9 mouse cellular contexts compared by ENCODE assay signal in genomic region chr10:3818940-3819701, GRCm38 (mm10).
A peak's percentile ranks its signal among the peaks of the same experiment; 100 is the strongest.
DNase-seq lines count a peak whose midpoint lies in the region; ATAC-seq and TF ChIP-seq lines count a peak whose summit lies in the region.
"Had no signal": no experiment of that assay in that cellular context is flagged by ENCODE, and none has a peak within 500 bp of the region (broad histone marks: within the 10 kb centered on the region; RNA-seq: fewer than 3 reads in every experiment).

No protein-coding gene starts in this region.

- H3K4me3 ChIP-seq in kidney, adult 2 months (ENCODE audit: insufficient read depth, low read depth, low read length) = no peak overlapping the region
- no peak overlapping the region for H3K4me3 ChIP-seq in kidney, embryonic 14.5 days (ENCODE audit: low read length)
- no peak overlapping the region for H3K4me3 ChIP-seq in forebrain, embryonic 13.5 days
- no peak overlapping the region for H3K4me3 ChIP-seq in layer of hippocampus, adult 2 months
- H3K4me3 ChIP-seq in midbrain, embryonic 13.5 days (replicated peaks) = no peak overlapping the region
- H3K4me3 ChIP-seq in gastrocnemius, adult 2 months = no peak overlapping the region
- H3K4me3 ChIP-seq: megakaryocyte, embryonic 14.5 days had no signal

- intact Hi-C loops in gastrocnemius, adult 2 months (cut with DNase I) = no loop called here

- 51% methylated on average over 5 of the region's 5 CpGs for WGBS in kidney, adult 2 months
- WGBS in kidney, embryonic 14.5 days = 53% methylated on average over 5 of the region's 5 CpGs
- 26% methylated on average over 5 of the region's 5 CpGs for WGBS in forebrain, embryonic 13.5 days
- WGBS in midbrain, embryonic 13.5 days = 38% methylated on average over 5 of the region's 5 CpGs

- no peaks in the 10 kb centered on the region for H3K27me3 ChIP-seq in kidney, adult 2 months (replicated peaks; ENCODE audit: control insufficient read depth, insufficient read depth, low read length)
- no peaks in the 10 kb centered on the region for H3K27me3 ChIP-seq in kidney, embryonic 14.5 days (ENCODE audit: control insufficient read depth, insufficient read depth, low read length)
- no peaks in the 10 kb centered on the region for H3K27me3 ChIP-seq in forebrain, embryonic 13.5 days
- no peaks in the 10 kb centered on the region for H3K27me3 ChIP-seq in midbrain, embryonic 13.5 days
- H3K27me3 ChIP-seq: megakaryocyte, embryonic 14.5 days had no signal

- H3K36me3 ChIP-seq in kidney, adult 2 months (ENCODE audit: control insufficient read depth, insufficient read depth, low read length) = no peaks in the 10 kb centered on the region
- no peaks in the 10 kb centered on the region for H3K36me3 ChIP-seq in kidney, embryonic 14.5 days (ENCODE audit: control insufficient read depth, insufficient read depth, low read length)
- H3K36me3 ChIP-seq in forebrain, embryonic 13.5 days (ENCODE audit: poor library complexity, severe bottlenecking) = no peaks in the 10 kb centered on the region
- H3K36me3 ChIP-seq in midbrain, embryonic 13.5 days = no peaks in the 10 kb centered on the region

- H3K4me1 ChIP-seq in kidney, adult 2 months (ENCODE audit: control insufficient read depth, insufficient read depth, low read length) = peaks cover 5% of the 10 kb centered on the region; the same call in 1 of the 2 replicates
- no peaks in the 10 kb centered on the region for H3K4me1 ChIP-seq in kidney, embryonic 14.5 days (ENCODE audit: control insufficient read depth, insufficient read depth, low read length)
- peaks cover 11% of the 10 kb centered on the region for H3K4me1 ChIP-seq in forebrain, embryonic 13.5 days
- H3K4me1 ChIP-seq in midbrain, embryonic 13.5 days (replicated peaks) = 0 out of 2 replicates have a peak, but pooled peaks cover 5% of the 10 kb centered on the region
- H3K4me1 ChIP-seq: megakaryocyte, embryonic 14.5 days had no signal

- no peak for ATAC-seq in kidney, embryonic 14.5 days (ENCODE audit: low FRiP score, low TSS enrichment)
- peak; percentile 91 for ATAC-seq in forebrain, embryonic 13.5 days
- peak; percentile 82 for ATAC-seq in midbrain, embryonic 13.5 days

- no peaks in the 10 kb centered on the region for H3K9me3 ChIP-seq in kidney, embryonic 14.5 days (ENCODE audit: control insufficient read depth, low read length)
- no peaks in the 10 kb centered on the region for H3K9me3 ChIP-seq in forebrain, embryonic 13.5 days (replicated peaks)
- H3K9me3 ChIP-seq in midbrain, embryonic 13.5 days = no peaks in the 10 kb centered on the region
- H3K9me3 ChIP-seq: megakaryocyte, embryonic 14.5 days had no signal

- no peak overlapping the region for H3K9ac ChIP-seq in kidney, embryonic 14.5 days (ENCODE audit: low read depth, low read length)
- no peak overlapping the region for H3K9ac ChIP-seq in forebrain, embryonic 13.5 days
- no peak overlapping the region for H3K9ac ChIP-seq in midbrain, embryonic 13.5 days (replicated peaks)

- no peak overlapping the region for H3K4me2 ChIP-seq in kidney, embryonic 14.5 days (replicated peaks; ENCODE audit: low read depth, low read length)
- H3K4me2 ChIP-seq in forebrain, embryonic 13.5 days = no peak overlapping the region
- no peak overlapping the region for H3K4me2 ChIP-seq in midbrain, embryonic 13.5 days (replicated peaks)

- DNase-seq in kidney, adult 2 months = peak; percentile 84
- peak; percentile 21 to 71 for DNase-seq in layer of hippocampus, adult 2 months (ENCODE audit: low spot score in 2 of 2)
- no peak for DNase-seq in thymus, postnatal 0 days (ENCODE audit: low spot score)
- no peak for DNase-seq in gastrocnemius, adult 2 months
- no peak for DNase-seq in urinary bladder, postnatal 4 days (ENCODE audit: low spot score in 2 of 2)

- no peak overlapping the region for H3K27ac ChIP-seq in kidney, adult 2 months (ENCODE audit: insufficient read depth, low read depth, low read length)
- H3K27ac ChIP-seq in kidney, embryonic 14.5 days (ENCODE audit: low read depth, low read length) = no peak overlapping the region
- H3K27ac ChIP-seq in forebrain, embryonic 13.5 days = peak overlapping the region; percentile 32; the same call in 1 of the 2 replicates
- peak overlapping the region; percentile 80 for H3K27ac ChIP-seq in layer of hippocampus, adult 2 months
- no peak overlapping the region for H3K27ac ChIP-seq in midbrain, embryonic 13.5 days
- H3K27ac ChIP-seq in gastrocnemius, adult 2 months = no peak overlapping the region

- TF ChIP-seq CTCF in kidney, adult 2 months (conservative IDR thresholded peaks at IDR 0.05; ENCODE audit: insufficient read depth, insufficient read length, low read depth, low read length) = no peak
- TF ChIP-seq CTCF in layer of hippocampus, adult 2 months (conservative IDR thresholded peaks at IDR 0.05) = no peak
- no peak for TF ChIP-seq CTCF in gastrocnemius, adult 2 months (IDR thresholded peaks at IDR 0.05)

- no peak for TF ChIP-seq POLR2A in kidney, adult 2 months (IDR thresholded peaks at IDR 0.05; ENCODE audit: low read depth, low read length)

Comparison
In these comparisons a context has a peak if more than half of its experiments do, and no peak if none do; other contexts are left out.
1. DNase-seq: peak in kidney, adult 2 months (single experiment) and layer of hippocampus, adult 2 months (2 of 2); none in thymus, postnatal 0 days (single experiment), gastrocnemius, adult 2 months (single experiment) and urinary bladder, postnatal 4 days (0 of 2).
2. H3K27ac ChIP-seq: peak in forebrain, embryonic 13.5 days (single experiment) and layer of hippocampus, adult 2 months (single experiment); none in kidney, adult 2 months (single experiment), kidney, embryonic 14.5 days (single experiment), midbrain, embryonic 13.5 days (single experiment) and gastrocnemius, adult 2 months (single experiment).